ENCODE assay signal across 7 mouse cellular contexts in the genomic region with DNA sequence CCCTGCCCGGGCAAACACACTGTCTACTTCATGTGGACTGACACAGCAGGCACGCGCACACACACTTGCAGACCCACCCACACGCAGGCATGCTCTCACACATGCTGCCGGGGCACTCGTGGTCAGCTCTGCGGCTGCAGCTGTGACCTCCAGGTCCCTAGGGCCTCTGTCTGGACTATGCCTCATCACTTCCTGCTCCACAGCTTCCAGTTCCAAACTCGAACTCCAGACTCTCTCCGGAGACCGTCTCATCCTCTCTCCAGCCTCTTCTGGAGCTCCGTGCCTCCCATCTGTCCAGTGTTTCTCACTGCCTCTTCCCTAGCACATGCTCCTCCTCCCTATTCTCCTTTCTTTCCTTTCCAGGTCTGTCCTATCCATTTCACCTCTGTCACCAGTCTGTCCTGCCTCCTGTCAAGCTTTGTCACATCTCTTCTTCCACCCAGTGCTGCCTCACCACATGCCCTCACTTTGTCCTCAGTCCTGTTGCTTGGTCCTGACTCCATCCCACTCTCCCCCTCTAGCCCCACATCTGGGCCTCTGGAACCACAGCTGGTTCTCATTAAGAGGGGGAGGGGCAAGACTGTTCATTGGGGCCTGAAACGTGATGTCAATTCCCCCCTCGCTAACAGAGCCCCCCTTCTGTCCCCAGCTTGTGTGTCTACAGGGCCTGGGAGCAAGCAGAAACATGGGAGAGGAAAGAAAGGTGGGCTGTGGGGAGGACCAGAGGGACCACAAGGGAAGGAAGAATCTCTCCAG. TPM values are rescaled to one million over a fixed set of nuclear protein-coding genes. Genes with fewer than 3 reads are reported as not detected.
DNase-seq lines count a peak whose midpoint lies in the region; ATAC-seq and TF ChIP-seq lines count a peak whose summit lies in the region.

No protein-coding gene starts in this region.

- peaks cover 85% of the 10 kb centered on the region for H3K36me3 ChIP-seq in embryonic facial prominence, embryonic 10.5 days (replicated peaks)
- H3K36me3 ChIP-seq in kidney, adult 2 months (ENCODE audit: control insufficient read depth, insufficient read depth, low read length) = no peaks in the 10 kb centered on the region
- H3K36me3 ChIP-seq in lung, postnatal 0 days (ENCODE audit: insufficient read depth, low read length) = no peaks in the 10 kb centered on the region

- peak overlapping the region; percentile 52 for H3K4me3 ChIP-seq in embryonic facial prominence, embryonic 10.5 days
- H3K4me3 ChIP-seq in kidney, adult 2 months (ENCODE audit: insufficient read depth, low read depth, low read length) = no peak overlapping the region
- no peak overlapping the region for H3K4me3 ChIP-seq in lung, postnatal 0 days (ENCODE audit: low read depth, low read length)

- TF ChIP-seq EP300 in lung, postnatal 0 days (IDR thresholded peaks at IDR 0.05) = 0 out of 2 replicates have a peak, but pooled peaks have one; percentile 50

- H3K27me3 ChIP-seq in embryonic facial prominence, embryonic 10.5 days (replicated peaks; ENCODE audit: low read depth, poor library complexity, severe bottlenecking) = no peaks in the 10 kb centered on the region
- no peaks in the 10 kb centered on the region for H3K27me3 ChIP-seq in kidney, adult 2 months (replicated peaks; ENCODE audit: control insufficient read depth, insufficient read depth, low read length)
- no peaks in the 10 kb centered on the region for H3K27me3 ChIP-seq in lung, postnatal 0 days (replicated peaks; ENCODE audit: insufficient read depth, low read length)

- H3K9me3 ChIP-seq in embryonic facial prominence, embryonic 10.5 days = no peaks in the 10 kb centered on the region
- H3K9me3 ChIP-seq in lung, postnatal 0 days (ENCODE audit: low read length) = no peaks in the 10 kb centered on the region

- 28% methylated on average over 13 of the region's 13 CpGs for WGBS in embryonic facial prominence, embryonic 10.5 days
- 33% methylated on average over 13 of the region's 13 CpGs for WGBS in kidney, adult 2 months
- 29% methylated on average over 13 of the region's 13 CpGs for WGBS in lung, postnatal 0 days

- DNase-seq in NIH3T3 (ENCODE audit: low read depth) = peak; percentile 91
- DNase-seq in embryonic facial prominence, embryonic 10.5 days (ENCODE audit: low spot score) = peak; percentile 91
- DNase-seq in heart, adult 9 months (ENCODE audit: low spot score in 2 of 2) = peak; percentile 87 to 88
- DNase-seq in kidney, adult 2 months = peak; percentile 75
- peak; percentile 81 for DNase-seq in lung, postnatal 0 days (ENCODE audit: low spot score)
- DNase-seq in retina, postnatal 1 day = peak; percentile 41
- DNase-seq in cerebellum, adult 11-12 months = no peak

- TF ChIP-seq POLR2A in kidney, adult 2 months (IDR thresholded peaks at IDR 0.05; ENCODE audit: low read depth, low read length) = no peak

- peak overlapping the region; percentile 37 for H3K4me2 ChIP-seq in lung, postnatal 0 days (replicated peaks; ENCODE audit: low read depth, low read length)

- peaks cover 44% of the 10 kb centered on the region for H3K4me1 ChIP-seq in embryonic facial prominence, embryonic 10.5 days
- no peaks in the 10 kb centered on the region for H3K4me1 ChIP-seq in kidney, adult 2 months (ENCODE audit: control insufficient read depth, insufficient read depth, low read length)
- H3K4me1 ChIP-seq in lung, postnatal 0 days (ENCODE audit: insufficient read depth, low read depth, low read length) = peaks cover 10% of the 10 kb centered on the region; the same call in 1 of the 2 replicates

- no peak for TF ChIP-seq CTCF in kidney, adult 2 months (conservative IDR thresholded peaks at IDR 0.05; ENCODE audit: insufficient read depth, insufficient read length, low read depth, low read length)
- no peak for TF ChIP-seq CTCF in lung, postnatal 0 days (IDR thresholded peaks at IDR 0.05)

- H3K27ac ChIP-seq in embryonic facial prominence, embryonic 10.5 days (replicated peaks) = peak overlapping the region; percentile 91
- H3K27ac ChIP-seq in kidney, adult 2 months (ENCODE audit: insufficient read depth, low read depth, low read length) = peak overlapping the region; percentile 58
- peak overlapping the region; percentile 47 for H3K27ac ChIP-seq in lung, postnatal 0 days (ENCODE audit: low read length)

- H3K9ac ChIP-seq in lung, postnatal 0 days (replicated peaks; ENCODE audit: low read depth) = no peak overlapping the region

- ATAC-seq in lung, postnatal 0 days = peak; percentile 74

RNA-seq across cellular contexts. Expression of gene Dchs1, which starts 9.5 kb away (rescaled TPM):
- polyA plus RNA-seq in embryonic facial prominence, embryonic 10.5 days (2016; fragmentation: Nextera tagmentation; extraction: Ambion mirVana) = 13.7 and 14.8 TPM in 2 replicates
- 5.9 and 7.1 TPM in 2 replicates for polyA plus RNA-seq in kidney, adult 2 months (2012; rRNA removed)
- polyA plus RNA-seq in lung, postnatal 0 days (2015; fragmentation: Nextera tagmentation; extraction: Ambion mirVana) = 3.0 and 3.4 TPM in 2 replicates

RNA-seq across cellular contexts. Expression of gene Tpp1, which starts 25.9 kb away (rescaled TPM):
- 45.0 and 49.2 TPM in 2 replicates for polyA plus RNA-seq in embryonic facial prominence, embryonic 10.5 days (2016; fragmentation: Nextera tagmentation; extraction: Ambion mirVana)
- 251 and 309 TPM in 2 replicates for polyA plus RNA-seq in kidney, adult 2 months (2012; rRNA removed)
- polyA plus RNA-seq in lung, postnatal 0 days (2015; fragmentation: Nextera tagmentation; extraction: Ambion mirVana) = 107 and 110 TPM in 2 replicates

RNA-seq across cellular contexts. Expression of gene Mrpl17, which starts 32.9 kb away (rescaled TPM):
- polyA plus RNA-seq in embryonic facial prominence, embryonic 10.5 days (2016; fragmentation: Nextera tagmentation; extraction: Ambion mirVana) = 329 and 340 TPM in 2 replicates
- 271 and 278 TPM in 2 replicates for polyA plus RNA-seq in kidney, adult 2 months (2012; rRNA removed)
- 257 and 270 TPM in 2 replicates for polyA plus RNA-seq in lung, postnatal 0 days (2015; fragmentation: Nextera tagmentation; extraction: Ambion mirVana)

RNA-seq across cellular contexts. Expression of gene Taf10, which starts 33.8 kb away (rescaled TPM):
- polyA plus RNA-seq in embryonic facial prominence, embryonic 10.5 days (2016; fragmentation: Nextera tagmentation; extraction: Ambion mirVana) = 154 and 163 TPM in 2 replicates
- polyA plus RNA-seq in kidney, adult 2 months (2012; rRNA removed) = 423 and 437 TPM in 2 replicates
- polyA plus RNA-seq in lung, postnatal 0 days (2015; fragmentation: Nextera tagmentation; extraction: Ambion mirVana) = 111 and 121 TPM in 2 replicates

RNA-seq across cellular contexts. Expression of gene Rrp8, which starts 40.8 kb away (rescaled TPM):
- 45.3 and 45.4 TPM in 2 replicates for polyA plus RNA-seq in embryonic facial prominence, embryonic 10.5 days (2016; fragmentation: Nextera tagmentation; extraction: Ambion mirVana)
- 7.5 TPM in 2 replicates for polyA plus RNA-seq in kidney, adult 2 months (2012; rRNA removed)
- polyA plus RNA-seq in lung, postnatal 0 days (2015; fragmentation: Nextera tagmentation; extraction: Ambion mirVana) = 19.0 and 19.3 TPM in 2 replicates
